Mouse (Mus musculus) forebrain, embryonic 16.5 days (tissue): ENCODE data around the gene Cux1. TPM values are rescaled to one million over a fixed set of nuclear protein-coding genes. Genes with fewer than 3 reads are reported as not detected.

Experiments
- ATAC-seq: fragments of 200-750 bp; cut with Nextera tagmentation; 2 replicates; pipeline ENCODE4 v1.8.0; 2017; ENCODE audit warnings: mild to moderate bottlenecking, moderate library complexity
- H3K27ac ChIP-seq: fragments of 300-500 bp; sonication (generic); 2 replicates; pipeline ENCODE4 v1.5.1; 2014; ENCODE audit warnings: low read length, control low read depth
- H3K27me3 ChIP-seq: fragments of 300-500 bp; sonication (generic); replicated peaks from 2 replicates; pipeline ENCODE4 v1.6.1; 2014; ENCODE audit warnings: low read length; ENCODE audit not compliant: control insufficient read depth, insufficient read depth
- H3K36me3 ChIP-seq: fragments of 300-500 bp; sonication (generic); 2 replicates; pipeline ENCODE4 v1.6.1; 2014; ENCODE audit not compliant: control insufficient read depth, insufficient read depth
- H3K4me1 ChIP-seq: fragments of 300-500 bp; sonication (generic); replicated peaks from 2 replicates; pipeline ENCODE4 v1.6.1; 2014; ENCODE audit warnings: low read length; ENCODE audit not compliant: control insufficient read depth, insufficient read depth
- H3K4me2 ChIP-seq: fragments of 300-500 bp; sonication (generic); 2 replicates; pipeline ENCODE4 v1.6.1; 2014; ENCODE audit warnings: mild to moderate bottlenecking, low read length, control low read depth
- H3K4me3 ChIP-seq: fragments of 300-500 bp; sonication (generic); replicated peaks from 2 replicates; pipeline ENCODE4 v1.5.1; 2014; ENCODE audit warnings: mild to moderate bottlenecking, low read length, control low read depth
- H3K9ac ChIP-seq: fragments of 300-500 bp; sonication (generic); replicated peaks from 2 replicates; pipeline ENCODE4 v1.6.1; 2014; ENCODE audit warnings: low read depth, low read length, control low read depth
- H3K9me3 ChIP-seq: fragments of 300-500 bp; sonication (generic); 2 replicates; pipeline ENCODE4 v1.6.1; 2016; ENCODE audit warnings: low read length; ENCODE audit not compliant: control insufficient read depth
- WGBS: fragments of 180-500 bp; shearing (Covaris S2); extraction: QIAGEN DNeasy Blood & Tissue Kit; methylation state at CpG from one replicate; pipeline ENCODE4 v1.1.7; 2014; 5-methylcytosine and 5-hydroxymethylcytosine counted together
- polyA plus RNA-seq: library from polyadenylated mRNA; unstranded; fragments of >200 nt; fragmentation: Nextera tagmentation; extraction: Ambion mirVana; gene quantifications from 2 replicates; pipeline ENCODE4 v1.2.1, GENCODE M21; 2015

Cux1 gene
- polyA plus RNA-seq, 1 experiment from 2014 or later: 138 TPM

GRCm38 (mm10) chr5:136488721-136489120 lies 78.6 kb downstream of the Cux1 start:
- Histone ChIP-seq H3K4me2 (no peak overlapping the region), H3K9ac (no peak overlapping the region), H3K27me3 (no peaks in the 10 kb centered on the region), H3K4me3 (no peak overlapping the region), H3K9me3 (no peaks in the 10 kb centered on the region), H3K4me1 (peaks cover 24% of the 10 kb centered on the region), H3K36me3 (no peaks in the 10 kb centered on the region), H3K27ac (no peak overlapping the region)
- 79% methylated on average over 3 of the region's 3 CpGs for WGBS
- no peak for ATAC-seq

- H3K27ac ChIP-seq: peak overlapping the region; percentile 3; the same call in 1 of the 2 replicates
- H3K4me3 ChIP-seq: no peak overlapping the region
- 83% methylated on average over 1 of the region's 1 CpGs for WGBS
- no peak overlapping the region for H3K9ac ChIP-seq
- no peaks in the 10 kb centered on the region for H3K36me3 ChIP-seq
- peaks cover 24% of the 10 kb centered on the region for H3K4me1 ChIP-seq
- no peaks in the 10 kb centered on the region for H3K9me3 ChIP-seq
- no peaks in the 10 kb centered on the region for H3K27me3 ChIP-seq
- no peak for ATAC-seq
- H3K4me2 ChIP-seq: no peak overlapping the region
These were observed 79.1 kb downstream of the Cux1 start for GRCm38 (mm10) chr5:136488223-136488622.

DNA sequence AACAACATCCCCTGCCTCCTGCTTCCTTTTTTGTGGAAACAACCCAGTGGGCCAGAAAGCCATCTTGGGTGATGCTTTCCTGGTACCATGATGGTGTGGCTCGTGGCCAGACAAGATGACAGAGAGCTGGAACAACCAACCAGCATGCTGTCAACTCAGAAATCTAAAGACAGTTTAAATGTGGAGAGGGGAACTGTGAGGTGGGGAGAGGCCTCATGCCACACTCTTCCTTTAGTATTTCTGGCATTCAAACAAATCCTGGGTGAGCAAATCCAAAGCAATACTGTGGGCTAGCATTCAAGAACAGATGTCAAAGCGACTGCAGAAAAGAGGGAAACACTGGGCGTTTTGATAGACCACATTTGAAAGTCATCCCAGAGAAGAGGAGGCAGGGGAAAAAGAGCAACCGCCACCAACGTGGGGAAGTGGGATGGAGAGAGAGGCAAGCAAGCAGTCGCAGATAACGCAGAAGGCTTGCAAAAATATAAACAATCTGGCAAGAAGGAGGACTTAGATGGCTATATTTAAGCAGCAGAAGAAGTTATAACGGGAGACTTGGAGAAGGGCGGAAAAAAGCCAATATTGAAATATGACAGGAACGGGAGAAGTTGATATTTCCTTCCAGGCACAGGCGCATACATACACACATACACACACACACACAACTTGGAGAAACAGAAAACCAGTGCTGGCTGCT lies 79.7 kb downstream of the Cux1 start:
- H3K36me3 ChIP-seq: no peaks in the 10 kb centered on the region
- peaks cover 24% of the 10 kb centered on the region for H3K4me1 ChIP-seq
- H3K4me2 ChIP-seq: no peak overlapping the region
- peak; percentile 87 for ATAC-seq
- H3K9ac ChIP-seq: no peak overlapping the region
- WGBS: 53% methylated on average over 11 of the region's 11 CpGs
- no peaks in the 10 kb centered on the region for H3K9me3 ChIP-seq
- no peaks in the 10 kb centered on the region for H3K27me3 ChIP-seq
- H3K27ac ChIP-seq: peak overlapping the region; percentile 57
- no peak overlapping the region for H3K4me3 ChIP-seq

DNA sequence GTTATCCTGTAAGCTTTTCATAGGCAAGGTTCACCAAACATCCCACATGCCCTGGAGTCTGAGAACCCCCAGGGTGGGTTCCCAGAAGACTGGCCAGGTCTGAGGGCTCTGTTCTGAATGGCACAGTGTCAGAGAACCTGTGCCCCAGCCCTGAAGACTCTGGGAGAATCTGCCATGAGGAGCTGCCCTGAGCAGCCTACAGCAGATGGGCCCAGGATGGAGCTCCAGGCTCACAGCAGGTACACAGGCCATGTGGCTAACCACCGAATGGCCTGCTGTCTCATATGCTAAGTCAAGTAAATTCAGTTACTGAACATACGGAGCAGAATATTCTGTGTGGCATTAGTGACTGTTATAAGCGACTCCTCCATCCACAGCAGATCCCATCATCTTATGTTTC lies 80.9 kb downstream of the Cux1 start:
- Histone ChIP-seq H3K27ac (peak overlapping the region; percentile 22; the same call in 1 of the 2 replicates), H3K9ac (no peak overlapping the region), H3K9me3 (no peaks in the 10 kb centered on the region), H3K27me3 (no peaks in the 10 kb centered on the region), H3K4me1 (peaks cover 24% of the 10 kb centered on the region), H3K36me3 (no peaks in the 10 kb centered on the region), H3K4me3 (no peak overlapping the region), H3K4me2 (no peak overlapping the region)
- no peak for ATAC-seq
- 69% methylated on average over 3 of the region's 3 CpGs for WGBS

GRCm38 (mm10) chr5:136485397-136485796 lies 81.9 kb downstream of the Cux1 start:
- H3K9ac ChIP-seq: no peak overlapping the region
- WGBS: 86% methylated on average over 6 of the region's 6 CpGs
- no peak overlapping the region for H3K4me2 ChIP-seq
- no peaks in the 10 kb centered on the region for H3K36me3 ChIP-seq
- H3K27ac ChIP-seq: no peak overlapping the region
- H3K27me3 ChIP-seq: no peaks in the 10 kb centered on the region
- H3K9me3 ChIP-seq: no peaks in the 10 kb centered on the region
- H3K4me3 ChIP-seq: no peak overlapping the region
- peaks cover 24% of the 10 kb centered on the region for H3K4me1 ChIP-seq
- ATAC-seq: no peak

DNA sequence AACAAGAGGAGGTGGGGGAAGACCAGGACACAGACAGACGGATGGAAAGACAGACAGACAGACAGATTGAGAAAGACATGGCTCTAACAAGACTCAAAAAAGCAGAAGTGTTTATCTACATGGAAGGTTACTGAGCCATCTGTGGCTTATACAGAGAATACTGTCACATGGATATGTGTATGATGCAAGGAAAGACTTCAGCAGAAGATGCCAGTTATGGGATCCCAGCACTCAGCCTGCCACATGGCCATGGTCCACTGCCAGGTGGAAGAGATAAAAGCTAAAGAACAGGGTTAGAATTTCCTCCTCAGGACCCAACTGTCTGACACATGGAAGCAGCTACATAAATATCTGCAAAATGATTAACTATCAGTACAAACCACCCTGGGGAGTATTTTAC lies 84.9 kb downstream of the Cux1 start:
- Histone ChIP-seq H3K27me3 (no peaks in the 10 kb centered on the region), H3K9me3 (no peaks in the 10 kb centered on the region), H3K4me2 (no peak overlapping the region), H3K36me3 (no peaks in the 10 kb centered on the region), H3K4me1 (peaks cover 5% of the 10 kb centered on the region), H3K9ac (no peak overlapping the region), H3K27ac (no peak overlapping the region), H3K4me3 (no peak overlapping the region)
- ATAC-seq: no peak
- 65% methylated on average over 1 of the region's 1 CpGs for WGBS

DNA sequence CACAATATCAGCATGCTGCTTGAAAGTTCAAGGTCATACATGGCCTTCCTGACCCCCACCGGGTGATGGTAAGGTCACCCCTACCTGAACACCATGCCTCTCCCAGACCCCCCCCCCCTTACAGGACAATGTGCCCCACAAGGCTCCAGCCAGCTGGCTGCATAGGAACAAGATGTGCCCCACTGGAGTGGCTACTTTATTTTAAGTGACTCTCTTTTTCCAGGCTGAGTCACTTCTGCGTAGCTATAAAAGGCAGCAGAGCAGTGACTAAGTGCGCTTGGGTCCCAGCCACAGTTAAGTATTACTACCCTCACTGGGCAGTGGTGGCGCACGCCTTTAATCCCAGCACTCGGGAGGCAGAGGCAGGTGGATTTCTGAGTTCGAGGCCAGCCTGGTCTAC lies 86.7 kb downstream of the Cux1 start:
- ATAC-seq: no peak
- H3K9me3 ChIP-seq: no peaks in the 10 kb centered on the region
- H3K4me1 ChIP-seq: 0 out of 2 replicates have a peak, but pooled peaks cover 2% of the 10 kb centered on the region
- WGBS: 91% methylated on average over 7 of the region's 7 CpGs
- H3K4me3 ChIP-seq: no peak overlapping the region
- no peak overlapping the region for H3K4me2 ChIP-seq
- no peaks in the 10 kb centered on the region for H3K27me3 ChIP-seq
- H3K27ac ChIP-seq: no peak overlapping the region
- no peaks in the 10 kb centered on the region for H3K36me3 ChIP-seq
- H3K9ac ChIP-seq: no peak overlapping the region

GRCm38 (mm10) chr5:136479801-136480200 lies 87.5 kb downstream of the Cux1 start:
- Histone ChIP-seq H3K4me2 (no peak overlapping the region), H3K4me3 (no peak overlapping the region), H3K36me3 (no peaks in the 10 kb centered on the region), H3K27ac (no peak overlapping the region), H3K9me3 (no peaks in the 10 kb centered on the region), H3K9ac (no peak overlapping the region), H3K4me1 (0 out of 2 replicates have a peak, but pooled peaks cover 2% of the 10 kb centered on the region), H3K27me3 (no peaks in the 10 kb centered on the region)
- no peak for ATAC-seq
- 89% methylated on average over 4 of the region's 4 CpGs for WGBS

DNA sequence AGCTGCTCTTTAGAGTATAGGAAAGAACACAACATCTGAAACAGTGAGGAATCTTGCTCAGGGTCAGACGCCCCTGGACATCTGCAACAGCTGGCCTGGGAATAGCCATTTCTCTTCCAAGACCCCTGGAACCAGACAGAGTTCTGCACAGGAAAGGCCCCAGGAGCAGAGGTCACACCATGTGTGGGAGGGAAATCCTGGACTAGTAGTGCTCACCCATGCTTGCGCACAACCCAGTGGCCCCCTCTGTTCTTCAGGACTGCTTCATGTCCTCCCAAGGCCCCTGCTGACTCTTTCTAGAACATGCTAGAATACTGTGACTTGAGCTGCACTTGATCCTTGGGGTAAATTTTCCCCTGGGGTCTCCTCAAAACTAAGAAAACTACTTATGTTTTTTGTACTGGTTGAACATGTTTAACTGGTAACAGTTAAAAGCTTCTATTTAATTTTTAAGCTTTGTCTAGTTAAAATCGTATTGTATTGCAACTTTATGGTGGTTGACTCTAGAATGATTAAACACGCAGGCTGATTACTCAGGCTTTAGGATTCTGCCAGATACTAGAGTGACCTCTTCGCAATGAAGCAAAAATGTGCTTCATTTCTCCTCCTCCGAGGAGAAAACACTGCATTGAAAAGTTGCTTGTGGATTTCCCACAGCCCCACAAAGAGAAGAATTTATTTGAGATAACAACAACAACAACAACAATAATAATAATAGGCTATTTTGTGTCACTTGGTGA lies 88.1 kb downstream of the Cux1 start:
- H3K9ac ChIP-seq: no peak overlapping the region
- no peak overlapping the region for H3K4me3 ChIP-seq
- H3K4me1 ChIP-seq: 0 out of 2 replicates have a peak, but pooled peaks cover 2% of the 10 kb centered on the region
- no peak overlapping the region for H3K4me2 ChIP-seq
- 94% methylated on average over 6 of the region's 6 CpGs for WGBS
- ATAC-seq: no peak
- no peak overlapping the region for H3K27ac ChIP-seq
- no peaks in the 10 kb centered on the region for H3K9me3 ChIP-seq
- H3K36me3 ChIP-seq: no peaks in the 10 kb centered on the region
- no peaks in the 10 kb centered on the region for H3K27me3 ChIP-seq
